Comparison of ENCODE assay signal across 8 mouse cellular contexts in genomic region chr4:97037693-97038348, GRCm38 (mm10).
DNase-seq lines count a peak whose midpoint lies in the region; ATAC-seq lines count a peak whose summit lies in the region.

No protein-coding gene starts in this region.

- ATAC-seq in CD4-positive, CD25-positive, alpha-beta regulatory T cell, adult 4 months, result no peak

- DNase-seq in ovary, postnatal 14 days (ENCODE audit: low spot score), result peak; percentile 11
- DNase-seq in ovary, postnatal 10 days (ENCODE audit: low spot score), result no peak
- DNase-seq in cerebellum, postnatal 36 days, result peak; percentile 37 to 38
- peak; percentile 32 for DNase-seq in gastrocnemius, postnatal 14 days
- DNase-seq in layer of hippocampus, postnatal 25 days (ENCODE audit: extremely low spot score in 1 of 2, low spot score in 1 of 2), result peak; percentile 17 to 56
- peak; percentile 36 for DNase-seq in mesoderm, embryonic 11.5 days (ENCODE audit: low read depth, low spot score)
- DNase-seq in thymus, postnatal 10 days (ENCODE audit: low spot score in 2 of 2), result no peak

- intact Hi-C loops in gastrocnemius, postnatal 14 days (cut with DNase I; ENCODE audit: low total_unique reads), result no loop called here

Comparison
In these comparisons a context has a peak if more than half of its experiments do, and no peak if none do; other contexts are left out.
1. DNase-seq: peak in ovary, postnatal 14 days (single experiment), cerebellum, postnatal 36 days (2 of 2), gastrocnemius, postnatal 14 days (single experiment), layer of hippocampus, postnatal 25 days (2 of 2) and mesoderm, embryonic 11.5 days (single experiment); none in ovary, postnatal 10 days (single experiment) and thymus, postnatal 10 days (0 of 2).